Mouse (Mus musculus) heart, embryonic 10.5 days (tissue): Measurements from ENCODE around the gene L3hypdh. TPM values are rescaled to one million over a fixed set of nuclear protein-coding genes. Genes with fewer than 3 reads are reported as not detected.

ENCODE experiments used
- DNase-seq: peaks from one replicate; pipeline ENCODE4 v3.0.0-alpha.2; 2017; ENCODE audit warnings: low spot score
- H3K27ac ChIP-seq: fragments of 300-500 bp; sonication (generic); 2 replicates; pipeline ENCODE4 v1.5.1; 2016; ENCODE audit warnings: mild to moderate bottlenecking
- H3K27me3 ChIP-seq: fragments of 300-500 bp; sonication (generic); 2 replicates; pipeline ENCODE4 v1.6.1; 2016; ENCODE audit warnings: mild to moderate bottlenecking; ENCODE audit not compliant: poor library complexity, insufficient read depth, severe bottlenecking
- H3K36me3 ChIP-seq: fragments of 300-500 bp; sonication (generic); 2 replicates; pipeline ENCODE4 v1.6.1; 2016; ENCODE audit warnings: mild to moderate bottlenecking, moderate library complexity
- H3K4me1 ChIP-seq: fragments of 300-500 bp; sonication (generic); 2 replicates; pipeline ENCODE4 v1.6.1; 2016; ENCODE audit warnings: mild to moderate bottlenecking
- H3K4me3 ChIP-seq: fragments of 300-500 bp; sonication (generic); 2 replicates; pipeline ENCODE4 v1.5.1; 2016; ENCODE audit warnings: mild to moderate bottlenecking, moderate library complexity
- H3K9me3 ChIP-seq: fragments of 300-500 bp; sonication (generic); 2 replicates; pipeline ENCODE4 v1.6.1; 2016; ENCODE audit warnings: mild to moderate bottlenecking, moderate library complexity
- WGBS: fragments of 180-500 bp; shearing (Covaris S2); methylation state at CpG from one replicate; pipeline ENCODE4 v1.1.7; 2016; 5-methylcytosine and 5-hydroxymethylcytosine counted together
- polyA plus RNA-seq: library from polyadenylated mRNA; unstranded; fragments of >200 nt; fragmentation: Nextera tagmentation; extraction: Ambion mirVana; gene quantifications from 2 replicates; pipeline ENCODE4 v1.2.1, GENCODE M21; 2016

Gene L3hypdh
- polyA plus RNA-seq, 1 experiment from 2014 or later: 15.1 TPM

GRCm38 (mm10) chr12:72084261-72085023, 797 bp downstream of the L3hypdh start:
- Histone ChIP-seq H3K27me3 (no peaks in the 10 kb centered on the region), H3K36me3 (no peaks in the 10 kb centered on the region), H3K4me1 (peaks cover 29% of the 10 kb centered on the region), H3K9me3 (no peaks in the 10 kb centered on the region), H3K4me3 (peak overlapping the region; percentile 81), H3K27ac (peak overlapping the region; percentile 96)
- peak; percentile 88 for DNase-seq
- 3% methylated on average over 46 of the region's 46 CpGs for WGBS

- 83% methylated on average over 9 of the region's 9 CpGs for WGBS
- H3K27ac ChIP-seq: no peak overlapping the region
- no peaks in the 10 kb centered on the region for H3K36me3 ChIP-seq
- H3K4me1 ChIP-seq: peaks cover 29% of the 10 kb centered on the region
- DNase-seq: no peak
- no peaks in the 10 kb centered on the region for H3K9me3 ChIP-seq
- H3K4me3 ChIP-seq: no peak overlapping the region
- H3K27me3 ChIP-seq: no peaks in the 10 kb centered on the region
Measured at GRCm38 (mm10) chr12:72083265-72083664, 2.0 kb downstream of the L3hypdh start.

- peak overlapping the region; percentile 44 for H3K4me3 ChIP-seq
- no peaks in the 10 kb centered on the region for H3K36me3 ChIP-seq
- H3K4me1 ChIP-seq: peaks cover 22% of the 10 kb centered on the region
- WGBS: 19% methylated on average over 18 of the region's 18 CpGs
- DNase-seq: no peak
- peak overlapping the region; percentile 59; the same call in 1 of the 2 replicates for H3K27ac ChIP-seq
- H3K9me3 ChIP-seq: no peaks in the 10 kb centered on the region
- no peaks in the 10 kb centered on the region for H3K27me3 ChIP-seq
Measured at GRCm38 (mm10) chr12:72082370-72082769, 2.9 kb downstream of the L3hypdh start.

GRCm38 (mm10) chr12:72081961-72082360, 3.3 kb downstream of the L3hypdh start:
- DNase-seq: no peak
- Histone ChIP-seq H3K36me3 (no peaks in the 10 kb centered on the region), H3K9me3 (no peaks in the 10 kb centered on the region), H3K27me3 (no peaks in the 10 kb centered on the region), H3K27ac (no peak overlapping the region), H3K4me1 (peaks cover 22% of the 10 kb centered on the region), H3K4me3 (peak overlapping the region; percentile 44)
- WGBS: 74% methylated on average over 3 of the region's 3 CpGs

GRCm38 (mm10) chr12:72078248-72078647, 7.0 kb downstream of the L3hypdh start:
- peaks cover 11% of the 10 kb centered on the region for H3K4me1 ChIP-seq
- WGBS: 89% methylated on average over 3 of the region's 3 CpGs
- no peaks in the 10 kb centered on the region for H3K27me3 ChIP-seq
- H3K4me3 ChIP-seq: no peak overlapping the region
- H3K27ac ChIP-seq: no peak overlapping the region
- H3K9me3 ChIP-seq: 0 out of 2 replicates have a peak, but pooled peaks cover 2% of the 10 kb centered on the region
- H3K36me3 ChIP-seq: peaks cover 15% of the 10 kb centered on the region
- no peak for DNase-seq

- Histone ChIP-seq H3K27me3 (peaks cover 47% of the 10 kb centered on the region), H3K9me3 (0 out of 2 replicates have a peak, but pooled peaks cover 2% of the 10 kb centered on the region), H3K36me3 (peaks cover 15% of the 10 kb centered on the region), H3K4me1 (peaks cover 16% of the 10 kb centered on the region), H3K27ac (peak within 1 kb of the TSS; percentile 73), H3K4me3 (peak within 1 kb of the TSS; percentile 80)
- under 1% methylated on average over 94 of the region's 94 CpGs for WGBS
- DNase-seq: peak; percentile 90
Measured at GRCm38 (mm10) chr12:72070327-72071269, 14.6 kb downstream of the L3hypdh start, which contains the start of gene Gpr135. Gpr135 (minus strand) TSS chr12:72071125.

- no peak for DNase-seq
- Histone ChIP-seq H3K4me3 (peak overlapping the region; percentile 80), H3K36me3 (peaks cover 10% of the 10 kb centered on the region), H3K27ac (peak overlapping the region; percentile 73), H3K4me1 (peaks cover 16% of the 10 kb centered on the region), H3K9me3 (0 out of 2 replicates have a peak, but pooled peaks cover 2% of the 10 kb centered on the region), H3K27me3 (peaks cover 47% of the 10 kb centered on the region)
- WGBS: 4% methylated on average over 40 of the region's 40 CpGs
Measured at GRCm38 (mm10) chr12:72069626-72070326, 15.5 kb downstream of the L3hypdh start.

GRCm38 (mm10) chr12:72057780-72058179, 27.5 kb downstream of the L3hypdh start:
- H3K4me3 ChIP-seq: no peak overlapping the region
- WGBS: 80% methylated on average over 1 of the region's 1 CpGs
- H3K9me3 ChIP-seq: no peaks in the 10 kb centered on the region
- H3K27me3 ChIP-seq: no peaks in the 10 kb centered on the region
- H3K4me1 ChIP-seq: no peaks in the 10 kb centered on the region
- no peak overlapping the region for H3K27ac ChIP-seq
- no peak for DNase-seq
- no peaks in the 10 kb centered on the region for H3K36me3 ChIP-seq

- no peaks in the 10 kb centered on the region for H3K9me3 ChIP-seq
- DNase-seq: no peak
- no peaks in the 10 kb centered on the region for H3K27me3 ChIP-seq
- no peaks in the 10 kb centered on the region for H3K4me1 ChIP-seq
- 42% methylated on average over 6 of the region's 6 CpGs for WGBS
- H3K27ac ChIP-seq: no peak overlapping the region
- no peak overlapping the region for H3K4me3 ChIP-seq
- no peaks in the 10 kb centered on the region for H3K36me3 ChIP-seq
Measured at GRCm38 (mm10) chr12:72053851-72054250, 31.4 kb downstream of the L3hypdh start.

- DNase-seq: no peak
- H3K9me3 ChIP-seq: no peaks in the 10 kb centered on the region
- H3K27me3 ChIP-seq: no peaks in the 10 kb centered on the region
- no peaks in the 10 kb centered on the region for H3K36me3 ChIP-seq
- no peak overlapping the region for H3K4me3 ChIP-seq
- H3K4me1 ChIP-seq: no peaks in the 10 kb centered on the region
- H3K27ac ChIP-seq: no peak overlapping the region
- 42% methylated on average over 6 of the region's 6 CpGs for WGBS
Measured at GRCm38 (mm10) chr12:72053303-72053702, 31.9 kb downstream of the L3hypdh start.

GRCm38 (mm10) chr12:72052571-72052970, 32.7 kb downstream of the L3hypdh start:
- Histone ChIP-seq H3K4me1 (no peaks in the 10 kb centered on the region), H3K27ac (no peak overlapping the region), H3K36me3 (no peaks in the 10 kb centered on the region), H3K9me3 (no peaks in the 10 kb centered on the region), H3K4me3 (no peak overlapping the region), H3K27me3 (no peaks in the 10 kb centered on the region)
- 70% methylated on average over 6 of the region's 6 CpGs for WGBS
- DNase-seq: no peak

- Histone ChIP-seq H3K9me3 (no peaks in the 10 kb centered on the region), H3K4me3 (no peak overlapping the region), H3K4me1 (peaks cover 3% of the 10 kb centered on the region; the same call in 1 of the 2 replicates), H3K36me3 (no peaks in the 10 kb centered on the region), H3K27me3 (no peaks in the 10 kb centered on the region), H3K27ac (no peak overlapping the region)
- 80% methylated on average over 4 of the region's 4 CpGs for WGBS
- DNase-seq: no peak
Measured at GRCm38 (mm10) chr12:72050821-72051220, 34.4 kb downstream of the L3hypdh start.
